Mouse (Mus musculus) liver, embryonic 14.5 days (tissue): ENCODE results near the gene Cd46. TPM values are rescaled to one million over a fixed set of nuclear protein-coding genes. Genes with fewer than 3 reads are reported as not detected.

ENCODE experiments used
- ATAC-seq: fragments of 200-750 bp; cut with Nextera tagmentation; 2 replicates; pipeline ENCODE4 v1.8.0; 2017; ENCODE audit warnings: moderate number of reproducible peaks, mild to moderate bottlenecking, moderate library complexity; ENCODE audit not compliant: insufficient read depth
- DNase-seq, 3 experiments: peaks; one replicate each; pipeline ENCODE4 v3.0.0-alpha.2; 2012 to 2013; ENCODE audit warnings: low read depth in 3 of 3, low spot score in 3 of 3
- H3K27ac ChIP-seq: fragments of 300-500 bp; sonication (generic); 2 replicates; pipeline ENCODE4 v1.5.1; 2014; ENCODE audit warnings: moderate library complexity, mild to moderate bottlenecking, control low read depth, inconsistent platforms
- H3K27me3 ChIP-seq: fragments of 300-500 bp; sonication (generic); 2 replicates; pipeline ENCODE4 v1.6.1; 2014; ENCODE audit warnings: mild to moderate bottlenecking, low read length, moderate library complexity; ENCODE audit not compliant: control insufficient read depth, insufficient read depth
- H3K36me3 ChIP-seq: fragments of 300-500 bp; sonication (generic); replicated peaks from 2 replicates; pipeline ENCODE4 v1.6.1; 2014; ENCODE audit warnings: low read depth; ENCODE audit not compliant: control insufficient read depth, insufficient read depth
- H3K4me1 ChIP-seq, 2 experiments: fragments of 200-500 bp in 1 of 2; fragments of 300-500 bp in 1 of 2; sonication (generic) in 1 of 2; replicated peaks; 2 replicates each; pipeline ENCODE4 v1.6.1; 2012 to 2014; ENCODE audit warnings: antibody characterized with exemption in 1 of 2, inconsistent platforms in 1 of 2, low read length in 1 of 2; ENCODE audit not compliant: control insufficient read depth in 2 of 2, insufficient read depth in 2 of 2
- H3K4me2 ChIP-seq: fragments of 300-500 bp; sonication (generic); 2 replicates; pipeline ENCODE4 v1.6.1; 2014; ENCODE audit warnings: low read depth, mild to moderate bottlenecking, control low read depth, moderate library complexity
- H3K4me3 ChIP-seq, 2 experiments: fragments of 200-500 bp in 1 of 2; fragments of 300-500 bp in 1 of 2; sonication (generic) in 1 of 2; 2 replicates each; pipeline ENCODE4 v1.5.1; 2012 to 2014; ENCODE audit warnings: low read depth in 2 of 2, low read length in 2 of 2, mild to moderate bottlenecking in 2 of 2, control low read depth in 1 of 2, inconsistent platforms in 1 of 2, moderate library complexity in 1 of 2; ENCODE audit not compliant: insufficient read depth in 1 of 2
- H3K9ac ChIP-seq: fragments of 300-500 bp; sonication (generic); replicated peaks from 2 replicates; pipeline ENCODE4 v1.6.1; 2014; ENCODE audit warnings: mild to moderate bottlenecking, control low read depth, moderate library complexity
- H3K9me3 ChIP-seq: fragments of 300-500 bp; sonication (generic); 2 replicates; pipeline ENCODE4 v1.6.1; 2016; ENCODE audit warnings: low read length, mixed read lengths; ENCODE audit not compliant: control insufficient read depth
- CTCF ChIP-seq: IDR thresholded peaks from 2 replicates; pipeline ENCODE4 v1.5.1; 2016; ENCODE audit warnings: antibody characterized with exemption, low read depth, control low read depth
- EP300 ChIP-seq: IDR thresholded peaks from 2 replicates; pipeline ENCODE4 v1.6.1; 2016; ENCODE audit warnings: antibody characterized with exemption, low read depth
- WGBS: fragments of 180-500 bp; shearing (Covaris S2); extraction: QIAGEN DNeasy Blood & Tissue Kit; methylation state at CpG from one replicate; pipeline ENCODE4 v1.1.7; 2014; ENCODE audit not compliant: insufficient replicate concordance; 5-methylcytosine and 5-hydroxymethylcytosine counted together
- polyA plus RNA-seq, 2 experiments: library from polyadenylated mRNA; depleted of rRNA in 1 of 2; stranded (reverse) in 1 of 2; unstranded in 1 of 2; fragments of >200 nt; fragmentation: Nextera tagmentation in 1 of 2; extraction: Ambion mirVana in 1 of 2; gene quantifications; 2 replicates each; pipeline versions ENCODE4 v1.2.1 to v1.2.3; 2012 to 2014

Cd46 gene
- polyA plus RNA-seq, 2 experiments = 0.93 to 1.5 TPM

DNA sequence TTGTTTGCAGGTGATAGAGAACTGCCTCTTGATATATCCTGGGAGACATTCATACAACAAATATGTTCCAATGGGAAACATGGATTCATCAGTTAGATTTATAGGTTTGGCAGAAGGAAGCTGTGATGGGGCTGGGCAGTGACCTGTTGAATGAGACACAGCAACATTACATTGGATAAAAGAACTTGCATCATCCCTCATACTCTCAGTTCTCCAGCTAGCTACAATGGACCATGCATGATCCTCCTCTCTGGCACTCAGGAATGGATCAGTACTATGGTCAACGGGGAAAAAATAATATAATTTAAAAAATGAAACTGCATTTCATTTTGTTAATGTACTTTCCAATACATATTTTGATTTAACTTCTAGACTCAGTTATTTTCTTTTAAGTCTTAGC, 37.8 kb upstream of the Cd46 start:
- 45% methylated on average over 1 of the region's 1 CpGs for WGBS
- Histone ChIP-seq H3K4me1 (peaks cover 7 to 10% of the 10 kb centered on the region in 2 experiments), H3K27me3 (no peaks in the 10 kb centered on the region), H3K36me3 (peaks cover 25% of the 10 kb centered on the region), H3K4me2 (peak overlapping the region; percentile 79), H3K9ac (peak overlapping the region; percentile 68), H3K4me3 (peak overlapping the region; percentile 41 to 59), H3K27ac (peak overlapping the region; percentile 35; the same call in 1 of the 2 replicates), H3K9me3 (no peaks in the 10 kb centered on the region)
- no peak for ATAC-seq
- TF ChIP-seq EP300 = no peak
- DNase-seq = no peak

DNA sequence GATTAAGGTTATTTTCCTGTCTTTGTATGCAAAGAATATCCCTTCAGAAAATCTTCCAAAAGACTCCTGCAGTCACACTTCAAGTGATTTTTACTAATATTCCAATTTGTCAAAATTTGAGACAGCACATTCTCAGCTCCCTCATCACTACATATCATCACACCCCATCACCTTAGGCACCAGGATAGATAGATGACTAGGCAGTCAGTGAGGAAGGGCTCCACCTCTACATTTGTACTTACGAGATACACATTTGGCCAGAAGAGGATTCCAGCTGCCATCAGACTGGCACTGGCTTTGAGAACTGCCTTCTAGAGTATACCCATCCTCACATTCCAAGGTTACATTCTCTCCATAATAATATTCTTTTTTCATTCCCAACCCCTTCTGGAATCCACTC, 22.4 kb upstream of the Cd46 start:
- Histone ChIP-seq H3K9me3 (no peaks in the 10 kb centered on the region), H3K27ac (peak overlapping the region; percentile 3), H3K27me3 (no peaks in the 10 kb centered on the region), H3K4me2 (peak overlapping the region; percentile 30), H3K4me3 (no peak overlapping the region), H3K9ac (no peak overlapping the region), H3K36me3 (peaks cover 40% of the 10 kb centered on the region), H3K4me1 (peaks cover 6 to 17% of the 10 kb centered on the region in 2 experiments)
- ATAC-seq (peak; percentile 90), DNase-seq (peak in 2 of 3 experiments; percentile 58 to 69)
- TF ChIP-seq CTCF = no peak
- peak; percentile 75 for TF ChIP-seq EP300
- WGBS = 27% methylated on average over 1 of the region's 1 CpGs

DNA sequence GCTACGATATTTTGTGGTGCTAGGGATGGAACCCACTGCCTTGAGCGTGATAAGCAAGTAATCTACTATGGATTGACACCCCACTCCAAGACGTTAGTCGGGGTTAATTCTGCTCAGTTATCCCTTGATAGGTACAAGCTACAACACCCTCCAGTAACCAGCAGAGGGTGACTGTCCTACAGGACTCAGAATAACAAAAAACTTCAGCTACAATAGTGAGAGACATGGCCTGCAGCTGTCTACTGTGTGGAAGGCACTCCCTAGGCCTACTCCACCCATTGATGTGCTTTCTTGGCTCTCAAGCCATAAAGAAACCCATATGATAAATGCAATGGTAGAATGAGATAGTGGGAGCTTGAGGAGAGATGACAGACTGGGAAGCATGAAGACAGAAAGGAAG, 21.6 kb upstream of the Cd46 start:
- Histone ChIP-seq H3K4me1 (peaks cover 6 to 17% of the 10 kb centered on the region in 2 experiments), H3K27me3 (no peaks in the 10 kb centered on the region), H3K36me3 (peaks cover 44% of the 10 kb centered on the region), H3K9me3 (no peaks in the 10 kb centered on the region), H3K4me2 (peak overlapping the region; percentile 30), H3K4me3 (no peak overlapping the region), H3K9ac (no peak overlapping the region), H3K27ac (peak overlapping the region; percentile 55)
- DNase-seq (peak; percentile 30 to 57 (median 51)), ATAC-seq (peak; percentile 83)
- TF ChIP-seq CTCF (peak; percentile 59), EP300 (0 out of 2 replicates have a peak, but pooled peaks have one; percentile 4)
- WGBS = 38% methylated on average over 4 of the region's 4 CpGs

DNA sequence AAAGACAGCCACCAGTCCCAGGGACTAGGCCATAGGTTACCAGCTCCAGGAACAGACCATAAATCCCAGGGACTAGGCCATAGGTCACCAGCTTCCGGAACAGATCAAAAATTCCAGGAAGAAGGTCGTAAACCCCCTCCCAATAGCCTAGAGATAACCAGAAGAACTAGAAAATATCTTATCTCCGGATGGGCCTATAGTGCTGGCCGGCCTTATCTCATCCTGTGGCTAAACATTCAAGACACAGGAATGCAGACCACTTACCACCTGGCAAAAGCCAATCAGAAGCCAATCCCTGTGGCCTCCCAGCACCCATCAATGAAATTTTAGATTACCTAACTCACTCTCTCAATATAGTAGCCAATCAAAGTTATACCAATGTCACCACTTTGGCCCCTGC, 8.6 kb upstream of the Cd46 start:
- H3K9me3 ChIP-seq = no peaks in the 10 kb centered on the region
- H3K4me1 ChIP-seq = peaks cover 11 to 16% of the 10 kb centered on the region in 2 experiments
- H3K4me3 ChIP-seq = no peak overlapping the region
- ATAC-seq (0 out of 2 replicates have a peak, but pooled peaks have one; percentile 4), DNase-seq (peak in 1 of 3 experiments; percentile 41)
- WGBS = 15% methylated on average over 4 of the region's 4 CpGs
- H3K4me2 ChIP-seq = no peak overlapping the region
- H3K36me3 ChIP-seq = peaks cover 52% of the 10 kb centered on the region
- H3K9ac ChIP-seq = no peak overlapping the region
- H3K27ac ChIP-seq = no peak overlapping the region
- TF ChIP-seq EP300 = no peak
- TF ChIP-seq CTCF = no peak
- H3K27me3 ChIP-seq = no peaks in the 10 kb centered on the region

DNA sequence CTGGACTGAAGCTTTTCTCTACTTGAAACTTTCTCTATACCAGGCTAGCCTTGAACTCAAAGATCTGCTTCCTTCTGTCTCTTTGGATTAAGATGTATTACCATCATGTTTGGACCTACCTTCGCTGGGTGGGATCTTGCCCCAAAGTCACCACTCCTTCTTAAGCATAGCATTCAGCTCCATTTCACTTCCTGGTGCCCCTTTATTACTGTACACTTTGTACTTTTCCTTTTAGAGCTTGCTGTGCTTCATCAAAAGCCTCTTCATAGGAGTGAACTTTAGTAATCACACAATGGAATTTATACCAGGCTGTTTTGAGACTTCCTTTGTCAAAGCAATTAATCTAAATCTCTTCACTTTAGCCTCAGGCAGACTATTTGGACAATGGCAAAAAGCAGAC, 6.0 kb upstream of the Cd46 start:
- Histone ChIP-seq H3K27ac (no peak overlapping the region), H3K4me1 (peaks cover 14 to 23% of the 10 kb centered on the region in 2 experiments), H3K27me3 (no peaks in the 10 kb centered on the region), H3K4me3 (no peak overlapping the region), H3K9me3 (no peaks in the 10 kb centered on the region), H3K9ac (no peak overlapping the region), H3K4me2 (no peak overlapping the region), H3K36me3 (peaks cover 37% of the 10 kb centered on the region)
- 83% methylated on average over 1 of the region's 1 CpGs for WGBS
- ATAC-seq (no peak), DNase-seq (no peak)
- TF ChIP-seq CTCF (no peak), EP300 (no peak)
